In genomic region chr2:14055566-14056331, GRCm38 (mm10) we compare ENCODE assay signal across 8 mouse cellular contexts. TPM values are rescaled to one million over a fixed set of nuclear protein-coding genes. Genes with fewer than 3 reads are reported as not detected.
DNase-seq lines count a peak whose midpoint lies in the region; ATAC-seq lines count a peak whose summit lies in the region.

Gene Hacd1 (minus strand): TSS chr2:14056135.

- H3K9ac ChIP-seq in forebrain, embryonic 11.5 days (ENCODE audit: low read length): peak within 1 kb of the TSS; percentile 67
- peak within 1 kb of the TSS; percentile 76 for H3K9ac ChIP-seq in heart, embryonic 15.5 days
- H3K9ac ChIP-seq in liver, embryonic 16.5 days (ENCODE audit: low read depth, low read length): peak within 1 kb of the TSS; percentile 75
- peak within 1 kb of the TSS; percentile 85 for H3K9ac ChIP-seq in neural tube, embryonic 13.5 days

- peak within 1 kb of the TSS; percentile 80 for H3K4me2 ChIP-seq in forebrain, embryonic 11.5 days (ENCODE audit: low read depth, low read length, severe bottlenecking)
- H3K4me2 ChIP-seq in heart, embryonic 15.5 days: peak within 1 kb of the TSS; percentile 78
- peak within 1 kb of the TSS; percentile 87 for H3K4me2 ChIP-seq in liver, embryonic 16.5 days (ENCODE audit: low read depth, low read length)
- H3K4me2 ChIP-seq in neural tube, embryonic 13.5 days: peak within 1 kb of the TSS; percentile 73

- no peaks in the 10 kb centered on the region for H3K4me1 ChIP-seq in brown adipose tissue, adult 24 weeks (ENCODE audit: control insufficient read depth, insufficient read depth, insufficient read length, low read length)
- 0 out of 2 replicates have a peak, but pooled peaks cover 2% of the 10 kb centered on the region for H3K4me1 ChIP-seq in forebrain, embryonic 11.5 days (replicated peaks; ENCODE audit: control insufficient read depth, insufficient read depth, low read length)
- H3K4me1 ChIP-seq in heart, embryonic 15.5 days (replicated peaks): peaks cover 11% of the 10 kb centered on the region
- H3K4me1 ChIP-seq in liver, embryonic 16.5 days (ENCODE audit: control insufficient read depth, low read depth, low read length): peaks cover 11% of the 10 kb centered on the region
- peaks cover 13% of the 10 kb centered on the region for H3K4me1 ChIP-seq in neural tube, embryonic 13.5 days (replicated peaks)

- WGBS in forebrain, embryonic 11.5 days: under 1% methylated on average over 55 of the region's 101 CpGs
- under 1% methylated on average over 75 of the region's 101 CpGs for WGBS in heart, embryonic 15.5 days
- WGBS in liver, embryonic 16.5 days (ENCODE audit: insufficient replicate concordance): under 1% methylated on average over 69 of the region's 101 CpGs
- under 1% methylated on average over 67 of the region's 101 CpGs for WGBS in neural tube, embryonic 13.5 days

- no peaks in the 10 kb centered on the region for H3K27me3 ChIP-seq in forebrain, embryonic 11.5 days (ENCODE audit: control insufficient read depth, insufficient read depth, low read length)
- H3K27me3 ChIP-seq in heart, embryonic 15.5 days: no peaks in the 10 kb centered on the region
- H3K27me3 ChIP-seq in liver, embryonic 16.5 days (ENCODE audit: control insufficient read depth, insufficient read depth, low read depth, low read length): no peaks in the 10 kb centered on the region
- H3K27me3 ChIP-seq in neural tube, embryonic 13.5 days: no peaks in the 10 kb centered on the region

- peak; percentile 32 for ATAC-seq in CD4-positive, CD25-positive, alpha-beta regulatory T cell, adult 4 months
- ATAC-seq in forebrain, embryonic 11.5 days (replicated peaks; ENCODE audit: low FRiP score): peak; percentile 89
- ATAC-seq in heart, embryonic 15.5 days (replicated peaks; ENCODE audit: insufficient number of reproducible peaks, insufficient read depth, low FRiP score, low read depth): peak; percentile 84
- peak; percentile 82 for ATAC-seq in liver, embryonic 16.5 days (ENCODE audit: low read depth)
- ATAC-seq in neural tube, embryonic 13.5 days (ENCODE audit: low read depth): peak; percentile 93

- peak; percentile 84 for DNase-seq in forebrain, embryonic 11.5 days (ENCODE audit: low spot score)
- peak; percentile 82 to 87 for DNase-seq in kidney, postnatal 36 days
- DNase-seq in telencephalon, adult 2 months (ENCODE audit: low read depth, low spot score): peak; percentile 50

- H3K36me3 ChIP-seq in forebrain, embryonic 11.5 days (ENCODE audit: control insufficient read depth, insufficient read depth, low read length): no peaks in the 10 kb centered on the region
- H3K36me3 ChIP-seq in heart, embryonic 15.5 days: no peaks in the 10 kb centered on the region
- H3K36me3 ChIP-seq in liver, embryonic 16.5 days (ENCODE audit: control insufficient read depth, insufficient read depth): no peaks in the 10 kb centered on the region
- no peaks in the 10 kb centered on the region for H3K36me3 ChIP-seq in neural tube, embryonic 13.5 days

- peak within 1 kb of the TSS; percentile 77 for H3K4me3 ChIP-seq in brown adipose tissue, adult 24 weeks (ENCODE audit: insufficient read depth, low read depth, low read length)
- H3K4me3 ChIP-seq in forebrain, embryonic 11.5 days (ENCODE audit: low read depth, low read length): peak within 1 kb of the TSS; percentile 64
- H3K4me3 ChIP-seq in heart, embryonic 15.5 days: peak within 1 kb of the TSS; percentile 68
- H3K4me3 ChIP-seq in liver, embryonic 16.5 days (ENCODE audit: low read depth, low read length): peak within 1 kb of the TSS; percentile 76
- peak within 1 kb of the TSS; percentile 74 for H3K4me3 ChIP-seq in neural tube, embryonic 13.5 days

- H3K27ac ChIP-seq in brown adipose tissue, adult 24 weeks (replicated peaks; ENCODE audit: low read depth, low read length): peak within 1 kb of the TSS; percentile 45
- H3K27ac ChIP-seq in forebrain, embryonic 11.5 days (ENCODE audit: low read depth, low read length): peak within 1 kb of the TSS; percentile 54
- peak within 1 kb of the TSS; percentile 99 for H3K27ac ChIP-seq in heart, embryonic 15.5 days
- H3K27ac ChIP-seq in liver, embryonic 16.5 days (ENCODE audit: low read length): peak within 1 kb of the TSS; percentile 71
- peak within 1 kb of the TSS; percentile 93 for H3K27ac ChIP-seq in neural tube, embryonic 13.5 days (replicated peaks)

- no peaks in the 10 kb centered on the region for H3K9me3 ChIP-seq in forebrain, embryonic 11.5 days (ENCODE audit: control insufficient read depth, low read length)
- no peaks in the 10 kb centered on the region for H3K9me3 ChIP-seq in heart, embryonic 15.5 days (replicated peaks)
- no peaks in the 10 kb centered on the region for H3K9me3 ChIP-seq in liver, embryonic 16.5 days (replicated peaks; ENCODE audit: control insufficient read depth, low read length)
- H3K9me3 ChIP-seq in neural tube, embryonic 13.5 days: no peaks in the 10 kb centered on the region

RNA-seq across cellular contexts. Expression of gene Hacd1, which starts in this region (rescaled TPM):
- not detected for polyA plus RNA-seq in CD4-positive, CD25-positive, alpha-beta regulatory T cell, adult 4 months (2017; shearing (Covaris generic))
- polyA plus RNA-seq in brown adipose tissue, adult 24 weeks (2012; ENCODE audit: insufficient read depth, insufficient read length, missing spikeins): 24.9 and 28.1 TPM in 2 replicates
- 34.3 and 39.8 TPM in 2 replicates for polyA plus RNA-seq in forebrain, embryonic 11.5 days (2014; fragmentation: Nextera tagmentation; extraction: Ambion mirVana)
- 188 and 228 TPM in 2 replicates for polyA plus RNA-seq in heart, embryonic 15.5 days (2015; fragmentation: Nextera tagmentation; extraction: Ambion mirVana)
- polyA plus RNA-seq in liver, embryonic 16.5 days (2015; fragmentation: Nextera tagmentation; extraction: Ambion mirVana): 46.3 and 47.6 TPM in 2 replicates
- 82.0 and 84.5 TPM in 2 replicates for polyA plus RNA-seq in neural tube, embryonic 13.5 days (2015; fragmentation: Nextera tagmentation; extraction: Ambion mirVana)

Comparison
In these comparisons a context has a peak if more than half of its experiments do, and no peak if none do; other contexts are left out.
1. Peak in every context shown above with its lines: DNase-seq, ATAC-seq, H3K4me3 ChIP-seq and H3K27ac ChIP-seq.
2. RNA of gene Hacd1 (polyA plus RNA-seq): 188 to 228 TPM in heart, embryonic 15.5 days, 82.0 to 84.5 TPM in neural tube, embryonic 13.5 days, 46.3 to 47.6 TPM in liver, embryonic 16.5 days, 34.3 to 39.8 TPM in forebrain, embryonic 11.5 days and 24.9 to 28.1 TPM in brown adipose tissue, adult 24 weeks; not detected in CD4-positive, CD25-positive, alpha-beta regulatory T cell, adult 4 months; every median in the first group is over 10 times any median in the second.
3. Peak in ATAC-seq in CD4-positive, CD25-positive, alpha-beta regulatory T cell, adult 4 months; RNA of the gene not detected or under 1 TPM.
4. ATAC-seq: peak in every context shown above with its lines; median percentile 93 in neural tube, embryonic 13.5 days; 89 in forebrain, embryonic 11.5 days; 84 in heart, embryonic 15.5 days; 82 in liver, embryonic 16.5 days; 32 in CD4-positive, CD25-positive, alpha-beta regulatory T cell, adult 4 months.
5. H3K27ac ChIP-seq: peak in every context shown above with its lines; median percentile 99 in heart, embryonic 15.5 days; 93 in neural tube, embryonic 13.5 days; 71 in liver, embryonic 16.5 days; 54 in forebrain, embryonic 11.5 days; 45 in brown adipose tissue, adult 24 weeks.